Mouse (Mus musculus) bone marrow macrophage, adult 2 months (primary cell): Measurements from ENCODE around the gene Lzts3.

Source experiments
- CTCF ChIP-seq: IDR thresholded peaks from 2 replicates; pipeline ENCODE4 v1.5.1; 2012; ENCODE audit warnings: low read depth, mild to moderate bottlenecking, low read length, moderate library complexity
- POLR2A ChIP-seq: IDR thresholded peaks from 2 replicates; pipeline ENCODE4 v1.6.1; 2012; ENCODE audit warnings: mild to moderate bottlenecking, low read depth, low read length, borderline replicate concordance

- TF ChIP-seq POLR2A (no peak), CTCF (no peak)
Measured at GRCm38 (mm10) chr2:130589761-130590160, 52.8 kb downstream of the Lzts3 start.
